Mouse (Mus musculus): ENCODE measurements around the gene Anp32a. TPM values are rescaled to one million over a fixed set of nuclear protein-coding genes. Genes with fewer than 3 reads are reported as not detected.

Anp32a gene
- total RNA-seq, 1 experiment from 2014 or later: 731 TPM

- ATAC-seq (replicated peaks; ENCODE audit: low read depth, poor library complexity, severe bottlenecking): no peak
Observed at GRCm38 (mm10) chr9:62366478-62367458, 25.7 kb downstream of the Anp32a start.

- ATAC-seq (replicated peaks; ENCODE audit: low read depth, poor library complexity, severe bottlenecking): peak; percentile 55
Observed at GRCm38 (mm10) chr9:62367510-62368071, 26.5 kb downstream of the Anp32a start.

GRCm38 (mm10) chr9:62368256-62368905 is 27.3 kb downstream of the Anp32a start:
- no peak for ATAC-seq (replicated peaks; ENCODE audit: low read depth, poor library complexity, severe bottlenecking)

- no peak for ATAC-seq (replicated peaks; ENCODE audit: low read depth, poor library complexity, severe bottlenecking)
Observed at GRCm38 (mm10) chr9:62369172-62369571, 28.1 kb downstream of the Anp32a start.

- ATAC-seq (replicated peaks; ENCODE audit: low read depth, poor library complexity, severe bottlenecking): no peak
Observed at GRCm38 (mm10) chr9:62370186-62370585, 29.1 kb downstream of the Anp32a start.

GRCm38 (mm10) chr9:62370648-62371280 is 29.7 kb downstream of the Anp32a start:
- no peak for ATAC-seq (replicated peaks; ENCODE audit: low read depth, poor library complexity, severe bottlenecking)

GRCm38 (mm10) chr9:62371745-62372555 is 30.9 kb downstream of the Anp32a start:
- no peak for ATAC-seq (replicated peaks; ENCODE audit: low read depth, poor library complexity, severe bottlenecking)

- ATAC-seq (replicated peaks; ENCODE audit: low read depth, poor library complexity, severe bottlenecking): no peak
Observed at GRCm38 (mm10) chr9:62372556-62373221, 31.6 kb downstream of the Anp32a start.

GRCm38 (mm10) chr9:62373222-62374123 is 32.4 kb downstream of the Anp32a start:
- peak; percentile 57 for ATAC-seq (replicated peaks; ENCODE audit: low read depth, poor library complexity, severe bottlenecking)

- 0 out of 2 replicates have a peak, but pooled peaks have one; percentile 7 for ATAC-seq (replicated peaks; ENCODE audit: low read depth, poor library complexity, severe bottlenecking)
Observed at GRCm38 (mm10) chr9:62374276-62374675, 33.2 kb downstream of the Anp32a start.

- ATAC-seq (replicated peaks; ENCODE audit: low read depth, poor library complexity, severe bottlenecking): no peak
Observed at GRCm38 (mm10) chr9:62377897-62378296, 36.8 kb downstream of the Anp32a start.

GRCm38 (mm10) chr9:62380351-62380750 is 39.3 kb downstream of the Anp32a start:
- no peak for ATAC-seq (replicated peaks; ENCODE audit: low read depth, poor library complexity, severe bottlenecking)

- ATAC-seq (replicated peaks; ENCODE audit: low read depth, poor library complexity, severe bottlenecking): no peak
Observed at GRCm38 (mm10) chr9:62381402-62381913, 40.4 kb downstream of the Anp32a start.

GRCm38 (mm10) chr9:62382519-62383084 is 41.5 kb downstream of the Anp32a start:
- no peak for ATAC-seq (replicated peaks; ENCODE audit: low read depth, poor library complexity, severe bottlenecking)

- peak; percentile 75 for ATAC-seq (replicated peaks; ENCODE audit: low read depth, poor library complexity, severe bottlenecking)
Observed at GRCm38 (mm10) chr9:62385062-62385461, 44.0 kb downstream of the Anp32a start.

GRCm38 (mm10) chr9:62385727-62386518 is 44.8 kb downstream of the Anp32a start:
- ATAC-seq (replicated peaks; ENCODE audit: low read depth, poor library complexity, severe bottlenecking): no peak

- ATAC-seq (replicated peaks; ENCODE audit: low read depth, poor library complexity, severe bottlenecking): no peak
Observed at GRCm38 (mm10) chr9:62389735-62390134, 48.6 kb downstream of the Anp32a start.

Measured in common myeloid progenitor, adult 5-6 weeks (primary cell).